Mouse (Mus musculus) kidney, adult 2 months (tissue): ENCODE results near the gene Sft2d2. TPM values are rescaled to one million over a fixed set of nuclear protein-coding genes. Genes with fewer than 3 reads are reported as not detected.

Experiments used
- DNase-seq: peaks from one replicate; pipeline ENCODE4 v3.0.0; 2021
- H3K27ac ChIP-seq: fragments of 200-500 bp; 2 replicates; pipeline ENCODE4 v1.5.1; 2012; ENCODE audit warnings: low read depth, low read length, control low read depth, inconsistent platforms; ENCODE audit not compliant: insufficient read depth
- H3K27me3 ChIP-seq: fragments of 200-500 bp; replicated peaks from 2 replicates; pipeline ENCODE4 v1.6.1; 2012; ENCODE audit warnings: mild to moderate bottlenecking, moderate library complexity, low read length, inconsistent platforms; ENCODE audit not compliant: control insufficient read depth, insufficient read depth
- H3K36me3 ChIP-seq: fragments of 200-500 bp; 2 replicates; pipeline ENCODE4 v1.6.1; 2012; ENCODE audit warnings: mild to moderate bottlenecking, moderate library complexity, low read length, inconsistent platforms; ENCODE audit not compliant: control insufficient read depth, insufficient read depth
- H3K4me1 ChIP-seq: fragments of 200-500 bp; 2 replicates; pipeline ENCODE4 v1.6.1; 2011; ENCODE audit warnings: low read length; ENCODE audit not compliant: control insufficient read depth, insufficient read depth
- H3K4me3 ChIP-seq: fragments of 200-500 bp; 2 replicates; pipeline ENCODE4 v1.5.1; 2011; ENCODE audit warnings: mild to moderate bottlenecking, low read depth, low read length, control low read depth; ENCODE audit not compliant: insufficient read depth
- CTCF ChIP-seq: fragments of 200-500 bp; conservative IDR thresholded peaks from 2 replicates; pipeline ENCODE4 v1.5.1; 2011; ENCODE audit warnings: low read depth, mild to moderate bottlenecking, control low read depth, low read length, moderate library complexity, mixed read lengths; ENCODE audit not compliant: insufficient read depth, insufficient read length
- POLR2A ChIP-seq: fragments of 200-500 bp; IDR thresholded peaks from one replicate; pipeline ENCODE4 v1.6.1; 2011; ENCODE audit warnings: low read depth, low read length, control low read depth
- WGBS: fragments of 180-500 bp; shearing (Covaris S2); methylation state at CpG from one replicate; pipeline ENCODE4 v1.1.7; 2018; 5-methylcytosine and 5-hydroxymethylcytosine counted together
- polyA plus RNA-seq: library from polyadenylated mRNA; depleted of rRNA; stranded (reverse); fragments of >200 nt; gene quantifications from 2 replicates; pipeline ENCODE4 v1.2.3, GENCODE M21; 2012

The Sft2d2 gene
- polyA plus RNA-seq, 1 experiment: 52.7 TPM

GRCm38 (mm10) chr1:165160723-165161405 is 33.4 kb downstream of the Sft2d2 start, which contains the start of gene Tbx19:
Tbx19 (minus strand) TSS chr1:165160773.
- Histone ChIP-seq H3K27ac (no peak within 1 kb of the TSS), H3K27me3 (no peaks in the 10 kb centered on the region), H3K36me3 (no peaks in the 10 kb centered on the region), H3K4me1 (no peaks in the 10 kb centered on the region), H3K4me3 (no peak within 1 kb of the TSS)
- TF ChIP-seq CTCF: no peak
- 85% methylated on average over 8 of the region's 8 CpGs for WGBS
- no peak for DNase-seq

- WGBS: 71% methylated on average over 10 of the region's 10 CpGs
- no peaks in the 10 kb centered on the region for H3K4me1 ChIP-seq
- no peaks in the 10 kb centered on the region for H3K27me3 ChIP-seq
Observed at GRCm38 (mm10) chr1:165158841-165159240, 35.4 kb downstream of the Sft2d2 start.

GRCm38 (mm10) chr1:165154162-165154561 is 40.1 kb downstream of the Sft2d2 start:
- H3K36me3 ChIP-seq: no peaks in the 10 kb centered on the region
- no peaks in the 10 kb centered on the region for H3K4me1 ChIP-seq
- DNase-seq: no peak
- H3K27me3 ChIP-seq: no peaks in the 10 kb centered on the region
- H3K4me3 ChIP-seq: no peak overlapping the region
- WGBS: 62% methylated on average over 4 of the region's 4 CpGs
- no peak overlapping the region for H3K27ac ChIP-seq
- no peak for TF ChIP-seq POLR2A
- no peak for TF ChIP-seq CTCF

More at GRCm38 (mm10) chr1:165158841-165159240, 35.4 kb downstream of the Sft2d2 start:
- DNase-seq: no peak
- Histone ChIP-seq H3K27ac (no peak overlapping the region), H3K36me3 (no peaks in the 10 kb centered on the region), H3K4me3 (no peak overlapping the region)
- TF ChIP-seq CTCF: no peak
- TF ChIP-seq POLR2A: no peak

GRCm38 (mm10) chr1:165151216-165151615 is 43.0 kb downstream of the Sft2d2 start:
- 49% methylated on average over 8 of the region's 8 CpGs for WGBS
- Histone ChIP-seq H3K4me1 (no peaks in the 10 kb centered on the region), H3K27ac (no peak overlapping the region), H3K27me3 (no peaks in the 10 kb centered on the region), H3K36me3 (no peaks in the 10 kb centered on the region), H3K4me3 (no peak overlapping the region)
- no peak for DNase-seq
- TF ChIP-seq POLR2A: no peak
- TF ChIP-seq CTCF: no peak

- Histone ChIP-seq H3K27me3 (no peaks in the 10 kb centered on the region), H3K36me3 (no peaks in the 10 kb centered on the region), H3K4me1 (no peaks in the 10 kb centered on the region), H3K27ac (no peak overlapping the region), H3K4me3 (no peak overlapping the region)
- no peak for TF ChIP-seq POLR2A
- no peak for TF ChIP-seq CTCF
- 62% methylated on average over 12 of the region's 12 CpGs for WGBS
- no peak for DNase-seq
Observed at GRCm38 (mm10) chr1:165142343-165142916, 51.8 kb downstream of the Sft2d2 start.

- TF ChIP-seq CTCF (no peak), POLR2A (no peak)
- no peaks in the 10 kb centered on the region for H3K27me3 ChIP-seq
- WGBS: 69% methylated on average over 3 of the region's 3 CpGs
- H3K27ac ChIP-seq: no peak overlapping the region
- DNase-seq: no peak
- no peaks in the 10 kb centered on the region for H3K36me3 ChIP-seq
- H3K4me3 ChIP-seq: no peak overlapping the region
- no peaks in the 10 kb centered on the region for H3K4me1 ChIP-seq
Observed at GRCm38 (mm10) chr1:165140227-165140626, 54.0 kb downstream of the Sft2d2 start.

GRCm38 (mm10) chr1:165133858-165134257 is 60.4 kb downstream of the Sft2d2 start:
- Histone ChIP-seq H3K27me3 (no peaks in the 10 kb centered on the region), H3K4me3 (no peak overlapping the region), H3K36me3 (no peaks in the 10 kb centered on the region), H3K4me1 (no peaks in the 10 kb centered on the region; the same call in 1 of the 2 replicates), H3K27ac (no peak overlapping the region)
- 74% methylated on average over 2 of the region's 2 CpGs for WGBS
- TF ChIP-seq CTCF (no peak), POLR2A (no peak)
- no peak for DNase-seq
